Mouse (Mus musculus): ENCODE measurements around the gene Cbwd1.

- TF ChIP-seq CTCF (IDR thresholded peaks at IDR 0.05; ENCODE audit: low read depth, low read length) (no peak), EP300 (IDR thresholded peaks at IDR 0.05; ENCODE audit: insufficient read depth, low read depth, low read length) (no peak)
These were observed 62.5 kb downstream of the Cbwd1 start for GRCm38 (mm10) chr19:24898737-24899577.

All from ES-Bruce4 (cell line).